Mouse (Mus musculus) limb, embryonic 12.5 days (tissue): ENCODE results near the gene Agap3. TPM values are rescaled to one million over a fixed set of nuclear protein-coding genes. Genes with fewer than 3 reads are reported as not detected.

Experiments
- ATAC-seq: fragments of 200-750 bp; cut with Nextera tagmentation; 2 replicates; pipeline ENCODE4 v1.8.0; 2017; ENCODE audit warnings: low read depth, moderate TSS enrichment; ENCODE audit not compliant: insufficient number of reproducible peaks, insufficient read depth, low FRiP score, low TSS enrichment
- H3K27ac ChIP-seq: fragments of 300-500 bp; sonication (generic); 2 replicates; pipeline ENCODE4 v1.5.1; 2016; ENCODE audit warnings: mild to moderate bottlenecking, moderate library complexity
- H3K27me3 ChIP-seq: fragments of 300-500 bp; sonication (generic); 2 replicates; pipeline ENCODE4 v1.6.1; 2016; ENCODE audit warnings: mild to moderate bottlenecking, moderate library complexity
- H3K36me3 ChIP-seq: fragments of 300-500 bp; sonication (generic); 2 replicates; pipeline ENCODE4 v1.6.1; 2016; ENCODE audit warnings: mild to moderate bottlenecking, moderate library complexity
- H3K4me1 ChIP-seq: fragments of 300-500 bp; sonication (generic); replicated peaks from 2 replicates; pipeline ENCODE4 v1.6.1; 2016
- H3K4me2 ChIP-seq: fragments of 300-500 bp; sonication (generic); 2 replicates; pipeline ENCODE4 v1.6.1; 2016; ENCODE audit warnings: mild to moderate bottlenecking, moderate library complexity
- H3K4me3 ChIP-seq: fragments of 300-500 bp; sonication (generic); replicated peaks from 2 replicates; pipeline ENCODE4 v1.5.1; 2016; ENCODE audit warnings: mild to moderate bottlenecking
- H3K9ac ChIP-seq: fragments of 300-500 bp; sonication (generic); replicated peaks from 2 replicates; pipeline ENCODE4 v1.6.1; 2016; ENCODE audit warnings: mild to moderate bottlenecking, moderate library complexity
- H3K9me3 ChIP-seq: fragments of 300-500 bp; sonication (generic); 2 replicates; pipeline ENCODE4 v1.6.1; 2016; ENCODE audit warnings: mild to moderate bottlenecking, moderate library complexity
- WGBS: fragments of 180-500 bp; shearing (Covaris S2); methylation state at CpG from one replicate; pipeline ENCODE4 v1.1.7; 2016; 5-methylcytosine and 5-hydroxymethylcytosine counted together
- polyA plus RNA-seq: library from polyadenylated mRNA; unstranded; fragments of >200 nt; fragmentation: Nextera tagmentation; extraction: Ambion mirVana; gene quantifications from 2 replicates; pipeline ENCODE4 v1.2.1, GENCODE M21; 2016

Agap3 gene
- polyA plus RNA-seq, 1 experiment from 2014 or later, result 67.8 TPM

GRCm38 (mm10) chr5:24452691-24453233 is 785 bp downstream of the Agap3 start:
- WGBS, result under 1% methylated on average over 29 of the region's 29 CpGs
- peaks cover 48% of the 10 kb centered on the region for H3K4me1 ChIP-seq
- peak overlapping the region; percentile 99 for H3K4me2 ChIP-seq

GRCm38 (mm10) chr5:24453283-24453984 is 1.5 kb downstream of the Agap3 start:
- Histone ChIP-seq H3K4me2 (peak overlapping the region; percentile 99), H3K9ac (peak overlapping the region; percentile 97), H3K4me3 (peak overlapping the region; percentile 94), H3K9me3 (no peaks in the 10 kb centered on the region), H3K27me3 (no peaks in the 10 kb centered on the region), H3K36me3 (peaks cover 30% of the 10 kb centered on the region; the same call in 1 of the 2 replicates), H3K4me1 (peaks cover 45% of the 10 kb centered on the region), H3K27ac (peak overlapping the region; percentile 93; the same call in 1 of the 2 replicates)
- ATAC-seq, result no peak; the same call in 1 of the 2 replicates
- 8% methylated on average over 5 of the region's 5 CpGs for WGBS

More at GRCm38 (mm10) chr5:24452691-24453233, 785 bp downstream of the Agap3 start:
- no peak; the same call in 1 of the 2 replicates for ATAC-seq
- no peaks in the 10 kb centered on the region for H3K27me3 ChIP-seq
- H3K36me3 ChIP-seq, result peaks cover 24% of the 10 kb centered on the region; the same call in 1 of the 2 replicates
- peak overlapping the region; percentile 94 for H3K4me3 ChIP-seq
- H3K27ac ChIP-seq, result peak overlapping the region; percentile 93
- H3K9ac ChIP-seq, result peak overlapping the region; percentile 97
- no peaks in the 10 kb centered on the region for H3K9me3 ChIP-seq

GRCm38 (mm10) chr5:24453985-24454303 is 2.0 kb downstream of the Agap3 start:
- ATAC-seq, result no peak
- Histone ChIP-seq H3K4me3 (peak overlapping the region; percentile 94), H3K27ac (no peak overlapping the region), H3K4me2 (peak overlapping the region; percentile 99), H3K27me3 (no peaks in the 10 kb centered on the region), H3K36me3 (peaks cover 35% of the 10 kb centered on the region; the same call in 1 of the 2 replicates), H3K9me3 (no peaks in the 10 kb centered on the region), H3K4me1 (peaks cover 45% of the 10 kb centered on the region), H3K9ac (peak overlapping the region; percentile 97; the same call in 1 of the 2 replicates)
- WGBS, result 8% methylated on average over 2 of the region's 2 CpGs

- Histone ChIP-seq H3K4me3 (no peak overlapping the region), H3K4me1 (peaks cover 45% of the 10 kb centered on the region), H3K27ac (peak overlapping the region; percentile 42; the same call in 1 of the 2 replicates), H3K9ac (peak overlapping the region; percentile 14; the same call in 1 of the 2 replicates), H3K27me3 (no peaks in the 10 kb centered on the region), H3K4me2 (peak overlapping the region; percentile 99), H3K9me3 (no peaks in the 10 kb centered on the region), H3K36me3 (peaks cover 41% of the 10 kb centered on the region)
- ATAC-seq, result no peak
- 73% methylated on average over 3 of the region's 3 CpGs for WGBS
Measured at GRCm38 (mm10) chr5:24455076-24455475, 3.1 kb downstream of the Agap3 start.

- H3K4me2 ChIP-seq, result peak overlapping the region; percentile 99; the same call in 1 of the 2 replicates
- peaks cover 45% of the 10 kb centered on the region for H3K36me3 ChIP-seq
Measured at GRCm38 (mm10) chr5:24455613-24456012, 3.6 kb downstream of the Agap3 start.

GRCm38 (mm10) chr5:24466762-24467161 is 14.8 kb downstream of the Agap3 start:
- Histone ChIP-seq H3K9ac (no peak overlapping the region), H3K9me3 (no peaks in the 10 kb centered on the region), H3K36me3 (peaks cover 8% of the 10 kb centered on the region), H3K27ac (no peak overlapping the region), H3K4me3 (no peak overlapping the region), H3K27me3 (no peaks in the 10 kb centered on the region), H3K4me1 (peaks cover 9% of the 10 kb centered on the region; the same call in 1 of the 2 replicates), H3K4me2 (no peak overlapping the region)
- 75% methylated on average over 12 of the region's 12 CpGs for WGBS
- no peak for ATAC-seq

More at GRCm38 (mm10) chr5:24455613-24456012, 3.6 kb downstream of the Agap3 start:
- Histone ChIP-seq H3K9ac (peak overlapping the region; percentile 14), H3K27me3 (no peaks in the 10 kb centered on the region), H3K4me3 (no peak overlapping the region), H3K9me3 (no peaks in the 10 kb centered on the region), H3K27ac (peak overlapping the region; percentile 42), H3K4me1 (peaks cover 45% of the 10 kb centered on the region)
- no peak for ATAC-seq
- WGBS, result 78% methylated on average over 7 of the region's 7 CpGs

DNA sequence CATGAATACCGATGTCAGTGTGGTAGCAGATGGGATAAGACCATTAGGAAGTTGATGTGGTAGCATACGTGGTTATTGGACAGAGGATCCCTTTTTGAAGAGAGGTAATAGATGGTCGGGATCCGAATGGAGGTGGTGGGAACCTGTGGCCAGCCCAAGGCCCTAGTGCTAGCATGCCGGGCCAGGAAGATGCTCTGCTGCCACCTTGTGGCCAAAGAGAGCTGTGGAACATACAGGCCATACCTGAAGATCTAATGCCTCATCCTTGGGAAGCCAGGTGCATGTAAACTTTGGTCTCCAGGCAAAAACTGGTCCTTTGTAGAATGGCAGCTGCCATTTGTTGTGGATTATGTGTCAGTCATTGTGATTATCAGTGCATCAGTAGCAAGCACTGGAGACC is 18.6 kb downstream of the Agap3 start:
- Histone ChIP-seq H3K9ac (no peak overlapping the region), H3K9me3 (no peaks in the 10 kb centered on the region), H3K27ac (no peak overlapping the region), H3K36me3 (peaks cover 9% of the 10 kb centered on the region; the same call in 1 of the 2 replicates), H3K4me3 (no peak overlapping the region), H3K27me3 (peaks cover 31% of the 10 kb centered on the region), H3K4me2 (no peak overlapping the region), H3K4me1 (peaks cover 47% of the 10 kb centered on the region)
- ATAC-seq, result no peak
- 15% methylated on average over 5 of the region's 5 CpGs for WGBS

DNA sequence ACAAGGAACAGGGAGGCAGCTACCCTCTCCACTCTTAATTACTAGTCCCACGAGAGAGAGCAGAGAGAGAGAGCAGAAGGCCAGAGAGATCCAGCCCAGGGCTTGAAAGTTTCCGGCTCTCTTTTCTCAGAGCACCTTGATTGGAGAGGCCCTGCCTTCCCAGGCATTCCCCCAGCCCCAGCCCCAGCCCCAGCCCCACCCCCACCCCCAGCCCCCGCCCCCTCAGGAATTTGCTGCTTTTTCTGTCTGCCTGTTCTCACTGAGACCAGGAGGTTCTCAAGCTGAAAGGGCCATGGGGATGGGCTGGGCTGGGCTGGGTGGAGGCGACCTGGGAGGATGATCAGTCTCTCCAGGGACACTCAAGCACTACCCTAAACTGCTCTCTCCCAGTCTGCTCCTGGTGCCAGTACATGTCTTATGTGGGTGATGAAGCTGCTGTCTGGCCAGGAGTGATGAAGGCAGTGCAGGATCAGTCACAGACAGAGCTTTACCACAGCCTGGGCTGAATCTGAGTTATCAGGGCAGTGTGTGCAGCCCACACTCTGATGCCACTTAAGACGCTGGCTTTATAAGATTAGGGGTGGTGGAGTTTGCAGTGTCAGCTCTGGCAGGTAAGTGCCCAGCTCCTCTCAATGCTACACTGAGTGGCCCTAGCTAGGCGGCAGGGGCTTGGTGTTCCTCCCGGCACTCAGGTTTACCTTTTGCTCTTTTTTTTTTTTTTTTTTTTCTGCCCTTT is 21.1 kb downstream of the Agap3 start:
- no peaks in the 10 kb centered on the region for H3K9me3 ChIP-seq
- H3K36me3 ChIP-seq, result peaks cover 30% of the 10 kb centered on the region
- 10% methylated on average over 7 of the region's 7 CpGs for WGBS
- H3K9ac ChIP-seq, result 0 out of 2 replicates have a peak overlapping the region, but pooled peaks have one; percentile 18
- 0 out of 2 replicates have a peak, but pooled peaks have one; percentile 5 for ATAC-seq
- 0 out of 2 replicates have a peak overlapping the region, but pooled peaks have one; percentile 11 for H3K4me3 ChIP-seq
- peaks cover 39% of the 10 kb centered on the region for H3K4me1 ChIP-seq
- peaks cover 32% of the 10 kb centered on the region for H3K27me3 ChIP-seq
- H3K4me2 ChIP-seq, result peak overlapping the region; percentile 89
- H3K27ac ChIP-seq, result peak overlapping the region; percentile 51

- Histone ChIP-seq H3K9me3 (no peaks in the 10 kb centered on the region), H3K27me3 (peaks cover 32% of the 10 kb centered on the region), H3K9ac (peak overlapping the region; percentile 73), H3K27ac (peak overlapping the region; percentile 73), H3K36me3 (peaks cover 41% of the 10 kb centered on the region), H3K4me2 (peak overlapping the region; percentile 89), H3K4me3 (peak overlapping the region; percentile 52), H3K4me1 (peaks cover 39% of the 10 kb centered on the region)
- WGBS, result under 1% methylated on average over 76 of the region's 77 CpGs
- ATAC-seq, result no peak
Measured at GRCm38 (mm10) chr5:24474025-24474722, 22.2 kb downstream of the Agap3 start.

GRCm38 (mm10) chr5:24474723-24475261 is 22.8 kb downstream of the Agap3 start:
- Histone ChIP-seq H3K4me3 (peak overlapping the region; percentile 52), H3K4me1 (peaks cover 39% of the 10 kb centered on the region), H3K4me2 (peak overlapping the region; percentile 89), H3K9me3 (no peaks in the 10 kb centered on the region), H3K9ac (peak overlapping the region; percentile 73), H3K36me3 (peaks cover 47% of the 10 kb centered on the region), H3K27me3 (peaks cover 32% of the 10 kb centered on the region), H3K27ac (peak overlapping the region; percentile 73; the same call in 1 of the 2 replicates)
- no peak for ATAC-seq
- WGBS, result 2% methylated on average over 58 of the region's 67 CpGs
